Mouse (Mus musculus) ES-Bruce4 (cell line): Measurements from ENCODE around the gene Ptcd1.

Experiments
- CTCF ChIP-seq: IDR thresholded peaks from one replicate; pipeline ENCODE4 v1.8.1; 2011; ENCODE audit warnings: low read depth, low read length
- EP300 ChIP-seq: IDR thresholded peaks from 2 replicates; pipeline ENCODE4 v1.6.1; 2011; ENCODE audit warnings: low read depth, low read length; ENCODE audit not compliant: insufficient read depth
- POLR2A ChIP-seq: IDR thresholded peaks from one replicate; pipeline ENCODE4 v1.8.1; 2011; ENCODE audit warnings: low read length; ENCODE audit not compliant: insufficient read depth

DNA sequence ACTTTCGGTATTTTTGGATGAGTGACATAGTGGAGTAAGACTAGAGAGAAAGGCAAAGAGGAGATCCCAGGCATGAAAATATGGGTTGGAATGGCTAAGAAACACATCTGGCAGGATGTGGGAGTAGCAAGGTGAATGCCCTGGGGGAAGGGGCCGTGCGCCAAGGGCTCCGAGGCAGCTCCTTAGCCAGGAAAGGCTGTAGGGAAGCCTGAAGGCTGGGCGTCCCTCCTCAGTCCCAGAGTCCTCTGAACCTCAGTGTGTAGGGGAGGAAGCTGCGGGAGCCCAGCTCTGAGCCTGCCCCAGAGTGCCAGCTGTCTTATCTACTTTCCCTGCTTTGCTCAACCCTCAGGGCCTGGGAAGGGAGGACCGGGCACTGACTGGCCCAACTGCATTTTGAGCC lies 46.0 kb downstream of the Ptcd1 start:
- TF ChIP-seq POLR2A (no peak), CTCF (no peak), EP300 (no peak)
